Mouse (Mus musculus): ENCODE results near the gene Slc17a7. TPM values are rescaled to one million over a fixed set of nuclear protein-coding genes. Genes with fewer than 3 reads are reported as not detected.
A peak's percentile ranks its signal among the peaks of the same experiment; 100 is the strongest.
"Not testable (repeated sequence)": the region's sequence is repeated elsewhere in the genome, so short reads cannot be mapped to it uniquely, and the experiment has no call there.

Slc17a7 gene
- polyA plus RNA-seq, 1 experiment from 2014 or later = 0.74 TPM

- ATAC-seq (replicated peaks; ENCODE audit: low FRiP score) (no peak), DNase-seq (ENCODE audit: low spot score) (no peak)
- peaks cover 11% of the 10 kb centered on the region for H3K4me1 ChIP-seq (replicated peaks; ENCODE audit: control insufficient read depth, insufficient read depth, low read length)
- H3K27me3 ChIP-seq (replicated peaks; ENCODE audit: control insufficient read depth, insufficient read depth, low read length) = no peaks in the 10 kb centered on the region
- no peak overlapping the region for H3K4me3 ChIP-seq (ENCODE audit: low read depth, low read length)
- WGBS = 68% methylated on average over 4 of the region's 4 CpGs
- H3K36me3 ChIP-seq (ENCODE audit: control insufficient read depth, insufficient read depth, low read length) = peaks cover 11% of the 10 kb centered on the region
- H3K9ac ChIP-seq (ENCODE audit: low read depth, low read length) = no peak overlapping the region
- no peak overlapping the region for H3K4me2 ChIP-seq
- 0 out of 2 replicates have a peak overlapping the region, but pooled peaks have one; percentile 2 for H3K27ac ChIP-seq (ENCODE audit: low read depth, low read length)
- no peaks in the 10 kb centered on the region for H3K9me3 ChIP-seq (ENCODE audit: control insufficient read depth, low read length)
These were observed 15.1 kb upstream of the Slc17a7 start for GRCm38 (mm10) chr7:45148534-45149098.

DNA sequence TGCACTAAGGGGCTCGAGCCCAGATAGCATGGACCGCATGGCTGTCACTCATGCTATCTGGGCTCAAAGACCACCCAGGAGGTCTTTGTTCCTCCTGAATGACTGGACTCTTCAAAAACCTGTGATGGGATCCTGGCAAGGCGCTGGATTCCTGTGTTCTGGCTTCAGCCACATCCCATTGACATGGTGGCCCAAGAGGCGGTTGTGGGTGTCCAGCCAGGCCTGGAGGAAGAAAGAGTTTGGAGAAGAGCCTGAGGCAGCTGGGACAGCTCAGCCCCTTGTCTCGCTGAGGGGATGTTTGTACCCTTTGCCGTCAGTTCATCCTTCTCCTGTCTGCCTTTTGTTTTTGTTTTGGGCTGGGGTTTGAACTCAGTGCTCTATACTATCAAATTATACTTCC lies 14.2 kb upstream of the Slc17a7 start:
- no peak overlapping the region for H3K4me3 ChIP-seq (ENCODE audit: low read depth, low read length)
- DNase-seq (ENCODE audit: low spot score) (no peak), ATAC-seq (replicated peaks; ENCODE audit: low FRiP score) (no peak)
- no peaks in the 10 kb centered on the region for H3K9me3 ChIP-seq (ENCODE audit: control insufficient read depth, low read length)
- no peak overlapping the region for H3K4me2 ChIP-seq
- H3K27me3 ChIP-seq (replicated peaks; ENCODE audit: control insufficient read depth, insufficient read depth, low read length) = no peaks in the 10 kb centered on the region
- 65% methylated on average over 6 of the region's 6 CpGs for WGBS
- H3K27ac ChIP-seq (ENCODE audit: low read depth, low read length) = no peak overlapping the region; the same call in 1 of the 2 replicates
- H3K4me1 ChIP-seq (replicated peaks; ENCODE audit: control insufficient read depth, insufficient read depth, low read length) = peaks cover 11% of the 10 kb centered on the region
- H3K9ac ChIP-seq (ENCODE audit: low read depth, low read length) = no peak overlapping the region
- peaks cover 7% of the 10 kb centered on the region for H3K36me3 ChIP-seq (ENCODE audit: control insufficient read depth, insufficient read depth, low read length)

GRCm38 (mm10) chr7:45150321-45150720 lies 13.4 kb upstream of the Slc17a7 start:
- Histone ChIP-seq H3K36me3 (ENCODE audit: control insufficient read depth, insufficient read depth, low read length) (peaks cover 5% of the 10 kb centered on the region; the same call in 1 of the 2 replicates), H3K27ac (ENCODE audit: low read depth, low read length) (no peak overlapping the region), H3K4me3 (ENCODE audit: low read depth, low read length) (no peak overlapping the region), H3K4me1 (replicated peaks; ENCODE audit: control insufficient read depth, insufficient read depth, low read length) (peaks cover 15% of the 10 kb centered on the region), H3K4me2 (no peak overlapping the region), H3K9me3 (ENCODE audit: control insufficient read depth, low read length) (no peaks in the 10 kb centered on the region), H3K27me3 (replicated peaks; ENCODE audit: control insufficient read depth, insufficient read depth, low read length) (no peaks in the 10 kb centered on the region), H3K9ac (ENCODE audit: low read depth, low read length) (no peak overlapping the region)
- no peak for DNase-seq (ENCODE audit: low spot score)
- ATAC-seq (replicated peaks; ENCODE audit: low FRiP score) = no peak
- WGBS = 76% methylated on average over 4 of the region's 4 CpGs

DNA sequence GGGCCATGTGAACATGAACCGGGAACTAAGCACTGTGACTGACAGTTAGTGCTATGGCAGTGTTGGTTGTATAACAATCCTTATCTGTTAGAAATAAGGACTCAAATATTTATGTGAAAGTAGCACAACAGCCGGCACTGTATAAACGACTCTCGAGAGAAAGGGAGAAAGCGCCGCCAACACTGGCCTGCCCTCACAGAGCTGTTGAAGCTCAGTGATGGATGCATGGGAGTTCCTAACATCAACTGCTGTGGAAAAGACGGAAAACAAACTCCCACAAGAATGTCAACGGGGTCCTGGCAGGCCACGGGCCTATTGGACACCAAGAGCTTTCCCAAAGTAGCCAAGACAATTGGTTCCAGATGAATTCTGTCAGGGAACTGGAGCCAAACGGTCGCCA lies 12.4 kb upstream of the Slc17a7 start:
- Histone ChIP-seq H3K4me1 (replicated peaks; ENCODE audit: control insufficient read depth, insufficient read depth, low read length) (peaks cover 18% of the 10 kb centered on the region), H3K9me3 (ENCODE audit: control insufficient read depth, low read length) (no peaks in the 10 kb centered on the region), H3K9ac (ENCODE audit: low read depth, low read length) (no peak overlapping the region), H3K4me3 (ENCODE audit: low read depth, low read length) (no peak overlapping the region), H3K36me3 (ENCODE audit: control insufficient read depth, insufficient read depth, low read length) (0 out of 2 replicates have a peak, but pooled peaks cover 3% of the 10 kb centered on the region), H3K27ac (ENCODE audit: low read depth, low read length) (no peak overlapping the region), H3K4me2 (no peak overlapping the region), H3K27me3 (replicated peaks; ENCODE audit: control insufficient read depth, insufficient read depth, low read length) (no peaks in the 10 kb centered on the region)
- DNase-seq (ENCODE audit: low spot score) = no peak
- no peak for ATAC-seq (replicated peaks; ENCODE audit: low FRiP score)
- 65% methylated on average over 11 of the region's 11 CpGs for WGBS

- 82% methylated on average over 2 of the region's 2 CpGs for WGBS
- not testable (repeated sequence) for H3K27me3 ChIP-seq (replicated peaks; ENCODE audit: control insufficient read depth, insufficient read depth, low read length); H3K27ac ChIP-seq (ENCODE audit: low read depth, low read length); H3K36me3 ChIP-seq (ENCODE audit: control insufficient read depth, insufficient read depth, low read length); H3K9me3 ChIP-seq (ENCODE audit: control insufficient read depth, low read length); DNase-seq (ENCODE audit: low spot score); ATAC-seq (replicated peaks; ENCODE audit: low FRiP score)
- Histone ChIP-seq H3K4me3 (ENCODE audit: low read depth, low read length) (peak overlapping the region; percentile 71), H3K4me1 (replicated peaks; ENCODE audit: control insufficient read depth, insufficient read depth, low read length) (peaks cover 17% of the 10 kb centered on the region), H3K4me2 (peak overlapping the region; percentile 70), H3K9ac (ENCODE audit: low read depth, low read length) (peak overlapping the region; percentile 82)
These were observed 10.7 kb upstream of the Slc17a7 start for GRCm38 (mm10) chr7:45153052-45153451.

- Histone ChIP-seq H3K27ac (ENCODE audit: low read depth, low read length) (peak overlapping the region; percentile 93), H3K36me3 (ENCODE audit: control insufficient read depth, insufficient read depth, low read length) (no peaks in the 10 kb centered on the region), H3K27me3 (replicated peaks; ENCODE audit: control insufficient read depth, insufficient read depth, low read length) (no peaks in the 10 kb centered on the region), H3K9me3 (ENCODE audit: control insufficient read depth, low read length) (no peaks in the 10 kb centered on the region), H3K9ac (ENCODE audit: low read depth, low read length) (peak overlapping the region; percentile 82), H3K4me1 (replicated peaks; ENCODE audit: control insufficient read depth, insufficient read depth, low read length) (peaks cover 12% of the 10 kb centered on the region), H3K4me3 (ENCODE audit: low read depth, low read length) (peak overlapping the region; percentile 71), H3K4me2 (peak overlapping the region; percentile 70)
- 1% methylated on average over 5 of the region's 5 CpGs for WGBS
- no peak for ATAC-seq (replicated peaks; ENCODE audit: low FRiP score)
- DNase-seq (ENCODE audit: low spot score) = no peak
These were observed 10.2 kb upstream of the Slc17a7 start for GRCm38 (mm10) chr7:45153586-45153985.

DNA sequence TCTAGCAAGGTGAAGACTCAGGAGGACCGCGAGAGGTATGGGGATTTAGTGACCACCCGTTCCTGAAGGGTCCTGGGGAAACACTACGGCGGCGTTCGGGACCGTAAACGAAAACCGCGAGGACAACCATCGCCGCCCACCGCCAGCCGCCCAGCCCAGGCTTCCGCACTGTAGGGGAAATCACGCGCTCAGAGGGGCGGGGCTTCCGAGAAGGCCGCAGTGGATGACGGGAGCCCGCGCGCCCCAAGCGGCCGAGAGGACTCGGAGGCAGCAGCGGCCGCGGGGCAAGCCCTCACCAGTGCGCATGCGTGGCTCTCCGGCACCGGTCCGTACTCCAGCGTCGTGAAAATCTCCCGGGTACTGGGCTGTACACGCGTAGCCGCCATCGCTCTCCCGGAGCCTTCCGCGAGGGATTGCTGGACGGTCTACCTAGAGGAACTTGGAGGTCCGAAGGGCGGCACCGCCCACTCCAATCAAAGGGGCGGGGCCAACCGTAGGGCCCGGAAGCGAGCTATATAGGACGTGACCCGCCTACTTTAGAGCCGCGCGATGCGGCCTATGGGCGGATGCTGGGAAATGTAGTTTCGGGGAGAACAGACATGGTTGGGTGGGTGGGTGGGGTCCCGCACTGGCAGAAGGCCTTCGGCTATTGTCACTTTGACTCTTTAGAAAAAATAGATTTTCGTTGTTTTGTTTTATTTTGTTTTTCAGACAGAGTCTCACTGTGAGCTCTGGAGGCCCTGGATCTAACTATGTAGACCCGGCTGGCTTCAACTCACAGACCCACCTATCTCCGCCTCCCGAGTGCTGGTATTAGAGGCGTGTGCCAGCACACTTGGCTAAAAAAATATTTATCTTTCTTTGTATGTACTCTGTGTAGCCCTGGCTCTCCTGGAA lies 9.4 kb upstream of the Slc17a7 start, which contains the start of the genes Pih1d1 and Aldh16a1:
Gene Pih1d1, plus strand, starts transcription at position 208 of the 897 bp plus-strand sequence.
Gene Aldh16a1, minus strand, starts transcription at position 489 of the 897 bp plus-strand sequence.
- Histone ChIP-seq H3K27ac (ENCODE audit: low read depth, low read length) (peak within 1 kb of the TSS; percentile 93), H3K4me2 (peak within 1 kb of the TSS; percentile 70), H3K27me3 (replicated peaks; ENCODE audit: control insufficient read depth, insufficient read depth, low read length) (no peaks in the 10 kb centered on the region), H3K9ac (ENCODE audit: low read depth, low read length) (peak within 1 kb of the TSS; percentile 82), H3K4me3 (ENCODE audit: low read depth, low read length) (peak within 1 kb of the TSS; percentile 71), H3K4me1 (replicated peaks; ENCODE audit: control insufficient read depth, insufficient read depth, low read length) (peaks cover 12% of the 10 kb centered on the region), H3K9me3 (ENCODE audit: control insufficient read depth, low read length) (no peaks in the 10 kb centered on the region), H3K36me3 (ENCODE audit: control insufficient read depth, insufficient read depth, low read length) (0 out of 2 replicates have a peak, but pooled peaks cover 2% of the 10 kb centered on the region)
- ATAC-seq (replicated peaks; ENCODE audit: low FRiP score) = peak; percentile 95
- WGBS = 3% methylated on average over 69 of the region's 69 CpGs
- peak; percentile 99 for DNase-seq (ENCODE audit: low spot score)

DNA sequence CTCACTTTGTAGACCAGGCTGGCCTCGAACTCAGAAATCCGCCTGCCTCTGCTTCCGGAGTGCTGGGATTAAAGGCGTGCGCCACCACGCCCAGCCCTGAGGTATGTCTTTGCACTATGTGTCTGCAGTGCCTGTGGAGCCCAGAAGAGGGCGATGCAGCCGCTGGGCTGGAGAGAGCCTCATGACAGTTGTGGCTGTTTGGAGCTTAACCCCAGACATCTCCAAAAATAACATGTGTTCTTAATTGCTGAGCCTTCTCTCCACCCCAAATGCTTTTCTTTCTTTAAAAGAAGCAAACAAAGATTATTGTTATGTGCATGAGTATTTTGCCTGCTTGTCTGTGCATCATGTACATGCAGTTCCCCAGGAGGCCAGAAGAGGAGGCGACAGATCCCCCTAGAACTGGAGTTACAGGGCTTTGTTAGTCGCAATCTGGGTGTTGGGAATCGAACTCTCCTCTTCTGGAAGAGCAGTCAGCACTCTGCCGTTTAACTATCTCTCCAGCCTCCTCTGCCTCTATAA lies 8.7 kb upstream of the Slc17a7 start:
- H3K4me1 ChIP-seq (replicated peaks; ENCODE audit: control insufficient read depth, insufficient read depth, low read length) = peaks cover 12% of the 10 kb centered on the region
- DNase-seq (ENCODE audit: low spot score) (no peak), ATAC-seq (replicated peaks; ENCODE audit: low FRiP score) (peak; percentile 7; the same call in 1 of the 2 replicates)
- no peaks in the 10 kb centered on the region for H3K9me3 ChIP-seq (ENCODE audit: control insufficient read depth, low read length)
- H3K36me3 ChIP-seq (ENCODE audit: control insufficient read depth, insufficient read depth, low read length) = 0 out of 2 replicates have a peak, but pooled peaks cover 2% of the 10 kb centered on the region
- H3K4me2 ChIP-seq = peak overlapping the region; percentile 70
- peak overlapping the region; percentile 71 for H3K4me3 ChIP-seq (ENCODE audit: low read depth, low read length)
- H3K27ac ChIP-seq (ENCODE audit: low read depth, low read length) = peak overlapping the region; percentile 93; the same call in 1 of the 2 replicates
- 68% methylated on average over 12 of the region's 12 CpGs for WGBS
- no peaks in the 10 kb centered on the region for H3K27me3 ChIP-seq (replicated peaks; ENCODE audit: control insufficient read depth, insufficient read depth, low read length)
- no peak overlapping the region for H3K9ac ChIP-seq (ENCODE audit: low read depth, low read length)
